Mouse (Mus musculus): ENCODE results near the gene Dync1i2. TPM values are rescaled to one million over a fixed set of nuclear protein-coding genes. Genes with fewer than 3 reads are reported as not detected.

Gene Dync1i2
- total and polyA plus RNA-seq, 2 experiments from 2014 or later, result 48.5 to 55.6 TPM

GRCm38 (mm10) chr2:71243058-71243672 lies 31.7 kb downstream of the Dync1i2 start:
- ATAC-seq (ENCODE audit: insufficient read depth, low read depth) (no peak), DNase-seq (ENCODE audit: low spot score) (no peak)
- Histone ChIP-seq H3K9me3 (replicated peaks; ENCODE audit: control insufficient read depth, low read length) (no peaks in the 10 kb centered on the region), H3K9ac (replicated peaks; ENCODE audit: low read depth, low read length) (no peak overlapping the region), H3K4me2 (ENCODE audit: low read depth, low read length) (no peak overlapping the region), H3K4me1 (ENCODE audit: control insufficient read depth, insufficient read depth) (no peaks in the 10 kb centered on the region), H3K4me3 (ENCODE audit: low read depth, low read length) (no peak overlapping the region), H3K27ac (ENCODE audit: low read depth) (no peak overlapping the region), H3K27me3 (ENCODE audit: control insufficient read depth, insufficient read depth, low read length) (no peaks in the 10 kb centered on the region), H3K36me3 (replicated peaks; ENCODE audit: control insufficient read depth, insufficient read depth, low read length) (peaks cover 31% of the 10 kb centered on the region)
- WGBS, result 86% methylated on average over 9 of the region's 9 CpGs
- no peak for TF ChIP-seq CTCF (IDR thresholded peaks at IDR 0.05; ENCODE audit: low read depth)
- TF ChIP-seq EP300 (IDR thresholded peaks at IDR 0.05; ENCODE audit: low read depth), result no peak

- no peaks in the 10 kb centered on the region for H3K4me1 ChIP-seq (ENCODE audit: control insufficient read depth, insufficient read depth)
- no peak overlapping the region for H3K4me3 ChIP-seq (ENCODE audit: low read depth, low read length)
- peaks cover 37% of the 10 kb centered on the region for H3K36me3 ChIP-seq (replicated peaks; ENCODE audit: control insufficient read depth, insufficient read depth, low read length)
- no peak for ATAC-seq (ENCODE audit: insufficient read depth, low read depth)
- H3K9ac ChIP-seq (replicated peaks; ENCODE audit: low read depth, low read length), result no peak overlapping the region
- 91% methylated on average over 7 of the region's 7 CpGs for WGBS
- H3K4me2 ChIP-seq (ENCODE audit: low read depth, low read length), result no peak overlapping the region
- no peaks in the 10 kb centered on the region for H3K27me3 ChIP-seq (ENCODE audit: control insufficient read depth, insufficient read depth, low read length)
- no peak overlapping the region for H3K27ac ChIP-seq (ENCODE audit: low read depth)
- TF ChIP-seq EP300 (IDR thresholded peaks at IDR 0.05; ENCODE audit: low read depth) (no peak), CTCF (IDR thresholded peaks at IDR 0.05; ENCODE audit: low read depth) (no peak)
- H3K9me3 ChIP-seq (replicated peaks; ENCODE audit: control insufficient read depth, low read length), result no peaks in the 10 kb centered on the region
- no peak for DNase-seq (ENCODE audit: low spot score)
Measured at GRCm38 (mm10) chr2:71244807-71245206, 33.3 kb downstream of the Dync1i2 start.

- ATAC-seq (ENCODE audit: insufficient read depth, low read depth) (no peak), DNase-seq (ENCODE audit: low spot score) (no peak)
- Histone ChIP-seq H3K4me1 (ENCODE audit: control insufficient read depth, insufficient read depth) (no peaks in the 10 kb centered on the region), H3K4me3 (ENCODE audit: low read depth, low read length) (no peak overlapping the region), H3K36me3 (replicated peaks; ENCODE audit: control insufficient read depth, insufficient read depth, low read length) (peaks cover 43% of the 10 kb centered on the region), H3K4me2 (ENCODE audit: low read depth, low read length) (no peak overlapping the region), H3K9ac (replicated peaks; ENCODE audit: low read depth, low read length) (no peak overlapping the region), H3K27ac (ENCODE audit: low read depth) (no peak overlapping the region), H3K9me3 (replicated peaks; ENCODE audit: control insufficient read depth, low read length) (no peaks in the 10 kb centered on the region), H3K27me3 (ENCODE audit: control insufficient read depth, insufficient read depth, low read length) (no peaks in the 10 kb centered on the region)
- WGBS, result 63% methylated on average over 3 of the region's 3 CpGs
- no peak for TF ChIP-seq EP300 (IDR thresholded peaks at IDR 0.05; ENCODE audit: low read depth)
- TF ChIP-seq CTCF (IDR thresholded peaks at IDR 0.05; ENCODE audit: low read depth), result 0 out of 2 replicates have a peak, but pooled peaks have one; percentile 10
Measured at GRCm38 (mm10) chr2:71245416-71245815, 33.9 kb downstream of the Dync1i2 start.

GRCm38 (mm10) chr2:71246096-71246495 lies 34.6 kb downstream of the Dync1i2 start:
- Histone ChIP-seq H3K4me1 (ENCODE audit: control insufficient read depth, insufficient read depth) (no peaks in the 10 kb centered on the region), H3K9ac (replicated peaks; ENCODE audit: low read depth, low read length) (no peak overlapping the region), H3K27ac (ENCODE audit: low read depth) (no peak overlapping the region), H3K27me3 (ENCODE audit: control insufficient read depth, insufficient read depth, low read length) (no peaks in the 10 kb centered on the region), H3K36me3 (replicated peaks; ENCODE audit: control insufficient read depth, insufficient read depth, low read length) (peaks cover 50% of the 10 kb centered on the region), H3K9me3 (replicated peaks; ENCODE audit: control insufficient read depth, low read length) (no peaks in the 10 kb centered on the region), H3K4me3 (ENCODE audit: low read depth, low read length) (no peak overlapping the region), H3K4me2 (ENCODE audit: low read depth, low read length) (no peak overlapping the region)
- TF ChIP-seq EP300 (IDR thresholded peaks at IDR 0.05; ENCODE audit: low read depth) (no peak), CTCF (IDR thresholded peaks at IDR 0.05; ENCODE audit: low read depth) (no peak)
- 88% methylated on average over 5 of the region's 5 CpGs for WGBS
- no peak for DNase-seq (ENCODE audit: low spot score)
- no peak for ATAC-seq (ENCODE audit: insufficient read depth, low read depth)

GRCm38 (mm10) chr2:71248071-71248470 lies 36.6 kb downstream of the Dync1i2 start:
- no peak overlapping the region for H3K9ac ChIP-seq (replicated peaks; ENCODE audit: low read depth, low read length)
- WGBS, result 44% methylated on average over 3 of the region's 3 CpGs
- no peaks in the 10 kb centered on the region for H3K9me3 ChIP-seq (replicated peaks; ENCODE audit: control insufficient read depth, low read length)
- TF ChIP-seq EP300 (IDR thresholded peaks at IDR 0.05; ENCODE audit: low read depth) (no peak), CTCF (IDR thresholded peaks at IDR 0.05; ENCODE audit: low read depth) (no peak)
- ATAC-seq (ENCODE audit: insufficient read depth, low read depth), result no peak
- H3K4me1 ChIP-seq (ENCODE audit: control insufficient read depth, insufficient read depth), result no peaks in the 10 kb centered on the region
- H3K4me2 ChIP-seq (ENCODE audit: low read depth, low read length), result no peak overlapping the region
- no peak overlapping the region for H3K27ac ChIP-seq (ENCODE audit: low read depth)
- peaks cover 63% of the 10 kb centered on the region for H3K36me3 ChIP-seq (replicated peaks; ENCODE audit: control insufficient read depth, insufficient read depth, low read length)
- no peak for DNase-seq (ENCODE audit: low spot score)
- no peak overlapping the region for H3K4me3 ChIP-seq (ENCODE audit: low read depth, low read length)
- no peaks in the 10 kb centered on the region for H3K27me3 ChIP-seq (ENCODE audit: control insufficient read depth, insufficient read depth, low read length)

GRCm38 (mm10) chr2:71250841-71251240 lies 39.3 kb downstream of the Dync1i2 start:
- Histone ChIP-seq H3K9me3 (replicated peaks; ENCODE audit: control insufficient read depth, low read length) (no peaks in the 10 kb centered on the region), H3K4me3 (ENCODE audit: low read depth, low read length) (no peak overlapping the region), H3K4me2 (ENCODE audit: low read depth, low read length) (no peak overlapping the region), H3K9ac (replicated peaks; ENCODE audit: low read depth, low read length) (no peak overlapping the region), H3K27me3 (ENCODE audit: control insufficient read depth, insufficient read depth, low read length) (no peaks in the 10 kb centered on the region), H3K27ac (ENCODE audit: low read depth) (no peak overlapping the region), H3K4me1 (ENCODE audit: control insufficient read depth, insufficient read depth) (no peaks in the 10 kb centered on the region), H3K36me3 (replicated peaks; ENCODE audit: control insufficient read depth, insufficient read depth, low read length) (peaks cover 70% of the 10 kb centered on the region)
- ATAC-seq (ENCODE audit: insufficient read depth, low read depth) (no peak), DNase-seq (ENCODE audit: low spot score) (no peak)
- TF ChIP-seq CTCF (IDR thresholded peaks at IDR 0.05; ENCODE audit: low read depth) (peak; percentile 52), EP300 (IDR thresholded peaks at IDR 0.05; ENCODE audit: low read depth) (no peak)
- WGBS, result 82% methylated on average over 5 of the region's 5 CpGs
